Mouse (Mus musculus): ENCODE measurements at regions not wholly inside any gene's neighbourhood (a gene's known extent, or its start where the extent isn't known, plus 50 kb on each side); places are given as distances from the start of the nearest gene placed in this dataset.

DNA sequence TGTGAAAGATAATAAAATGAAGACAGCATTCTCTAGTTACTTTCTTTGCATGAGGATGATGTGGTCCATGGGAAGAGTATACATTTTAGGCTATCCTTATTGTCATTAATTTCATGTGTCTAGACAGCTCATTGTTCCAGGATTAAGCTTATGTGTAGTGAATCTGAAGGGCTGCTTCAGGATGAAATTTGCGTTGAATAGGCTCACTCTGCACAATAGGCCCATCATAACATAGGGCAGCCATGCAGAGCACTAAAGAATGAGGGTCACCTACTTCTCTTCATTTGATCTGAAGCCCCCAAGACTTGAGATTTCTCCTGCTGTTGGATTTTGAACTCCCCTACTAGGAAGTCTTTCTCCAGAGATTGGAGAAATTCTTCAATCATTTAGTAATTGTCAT is 746.2 kb upstream of the Pcdh20 start:
- no peak for TF ChIP-seq POLR2A (IDR thresholded peaks at IDR 0.05; ENCODE audit: control insufficient read depth in 1 of 2, insufficient read depth in 1 of 2, low read depth in 1 of 2, low read length in 2 of 2, poor library complexity in 1 of 2)
- TF ChIP-seq CHD2 (IDR thresholded peaks at IDR 0.05; ENCODE audit: low read length): no peak
- TF ChIP-seq CTCF (IDR thresholded peaks at IDR 0.05 in 2 of 3, conservative IDR thresholded peaks at IDR 0.05 in 1 of 3; ENCODE audit: control insufficient read depth in 1 of 3, insufficient read depth in 1 of 3, low read depth in 2 of 3, low read length in 3 of 3, poor library complexity in 1 of 3, severe bottlenecking in 1 of 3): no peak
- no peak for TF ChIP-seq TAL1 (IDR thresholded peaks at IDR 0.05; ENCODE audit: low read length)
